Mouse (Mus musculus) left cerebral cortex, adult 9 months (tissue): ENCODE measurements around the gene Ascl5.

Experiments used
- DNase-seq, 2 experiments: peaks; one replicate each; pipeline ENCODE4 v3.0.0; 2022; ENCODE audit warnings: low spot score in 2 of 2

Gene Ascl5

DNA sequence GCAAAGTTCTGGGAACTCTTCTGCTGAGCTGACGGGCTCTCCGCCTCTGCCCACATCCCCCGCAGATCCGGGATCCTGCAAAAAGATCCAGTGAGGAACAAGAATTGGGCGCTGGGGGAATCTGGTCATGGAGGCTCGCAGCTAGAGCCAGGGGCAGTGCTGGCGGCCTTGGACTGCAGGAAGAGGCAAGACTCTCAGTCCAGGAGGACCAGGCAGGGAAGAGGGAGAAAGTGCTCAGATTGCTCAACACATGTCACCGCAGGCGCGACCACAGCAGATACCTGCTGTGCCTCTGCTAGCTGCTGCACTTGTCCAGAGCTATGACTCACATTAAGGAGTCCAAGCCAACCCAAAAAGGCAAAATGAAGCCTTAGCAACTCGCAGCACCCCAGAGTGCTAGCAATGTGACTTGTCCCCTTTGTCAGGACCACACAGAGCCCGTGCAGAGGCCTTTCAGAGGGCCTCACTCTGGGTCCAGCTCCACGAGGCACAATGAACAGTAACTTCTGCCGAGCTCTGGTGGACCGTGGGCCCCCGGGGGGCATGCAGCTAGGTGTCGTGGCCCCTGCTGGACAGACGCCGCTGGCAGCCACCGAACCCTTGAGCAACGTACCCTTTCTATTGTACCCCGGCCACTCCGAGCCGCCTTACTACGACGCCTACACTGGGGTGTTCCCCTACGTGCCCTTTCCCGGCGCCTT, at the start of gene Ascl5:
TSS of gene Ascl5 (plus strand) at position 493 of the 701 bp plus-strand sequence.
- no peak for DNase-seq

DNA sequence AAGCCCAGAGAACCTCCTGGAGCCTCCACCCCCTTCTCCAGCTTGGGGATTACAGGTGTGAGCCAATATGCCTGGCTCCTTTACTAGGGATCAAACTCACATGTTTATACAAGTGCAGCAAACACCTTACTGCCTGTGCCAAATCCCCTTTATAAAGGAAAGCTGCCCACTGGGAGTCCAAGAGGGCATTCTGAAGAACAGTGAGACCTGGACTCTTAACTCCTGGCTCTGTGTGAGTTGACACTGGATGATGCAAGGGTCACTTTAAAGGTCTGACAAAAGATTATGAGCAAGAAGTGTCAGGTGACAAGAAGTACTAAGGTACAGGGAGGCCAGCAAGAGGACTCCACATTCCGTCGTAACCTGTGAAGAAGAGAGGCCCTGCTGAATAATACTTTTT, 49.2 kb upstream of the Ascl5 start:
- DNase-seq = no peak

DNA sequence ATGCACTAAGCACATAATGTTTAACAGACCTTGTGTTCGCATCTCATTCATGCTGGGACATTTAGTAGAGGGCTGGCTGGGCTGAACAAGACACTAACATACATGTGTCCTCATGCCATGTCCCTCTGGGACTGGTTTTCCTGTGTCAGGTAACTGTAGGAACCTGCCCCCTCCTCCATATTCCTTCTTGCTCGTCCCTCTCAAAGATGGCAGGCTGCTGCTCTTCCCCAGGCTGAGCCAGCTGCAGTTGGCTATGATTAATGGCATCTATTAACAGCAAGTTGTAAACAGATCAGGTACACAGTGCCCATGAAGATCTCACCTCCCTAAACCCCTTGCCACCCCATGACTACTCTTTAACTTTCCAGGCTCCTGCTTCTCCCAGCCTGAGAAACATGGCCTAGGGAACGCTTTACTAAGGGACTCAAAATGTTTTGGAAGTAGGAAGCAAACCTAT, 44.3 kb upstream of the Ascl5 start, which contains the start of gene Igfn1:
TSS of gene Igfn1 (minus strand) at position 51 of the 457 bp plus-strand sequence.
- no peak for DNase-seq

DNA sequence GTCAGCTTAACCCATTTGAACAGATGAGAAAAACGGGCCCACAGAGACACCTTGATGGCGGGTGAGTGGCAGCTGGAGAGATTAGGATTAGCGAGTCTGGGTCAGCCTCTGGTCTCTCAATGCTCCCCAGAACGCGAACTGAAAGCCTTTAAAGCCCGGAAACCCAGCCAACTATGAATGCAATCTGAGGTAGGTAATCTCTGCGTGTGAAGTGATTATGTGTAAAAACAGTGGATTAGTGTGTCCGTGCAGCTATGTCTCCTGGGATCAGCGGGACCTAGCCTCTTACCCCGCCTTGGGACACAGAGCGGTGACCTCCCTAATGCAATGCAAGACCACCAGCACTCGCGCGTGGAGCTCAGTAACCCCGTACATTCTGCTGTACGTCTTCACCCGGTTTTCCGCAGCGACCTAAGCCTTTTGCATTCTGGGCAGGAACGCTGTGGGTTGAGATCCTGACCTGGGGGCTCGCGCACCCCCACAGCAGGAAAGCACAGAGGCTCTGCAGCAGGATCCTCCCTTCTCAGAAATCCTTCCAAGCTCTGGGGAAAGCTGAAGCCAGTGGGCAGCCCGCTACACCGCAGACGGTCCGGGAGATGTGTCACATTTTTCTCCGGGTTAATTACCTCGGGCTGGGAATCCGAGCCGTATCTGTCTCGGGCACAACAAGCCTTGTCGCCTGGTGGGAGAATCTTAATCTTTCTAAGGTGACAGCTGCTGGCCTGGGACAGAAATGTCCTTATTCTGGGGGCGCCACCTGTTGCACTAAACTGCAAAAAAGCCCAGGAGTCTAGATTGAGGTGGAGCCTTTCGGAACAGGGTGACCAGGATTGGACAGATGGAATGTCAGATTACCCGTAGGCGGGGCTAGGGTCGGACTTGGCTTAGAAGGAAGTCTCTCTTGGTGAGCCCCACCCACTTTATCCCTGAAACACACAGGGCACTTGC, 43.1 kb upstream of the Ascl5 start, which contains the start of gene Tmem9:
TSS of gene Tmem9 (plus strand) at position 940 of the 948 bp plus-strand sequence.
- DNase-seq = peak in 1 of 2 experiments; percentile 65

DNA sequence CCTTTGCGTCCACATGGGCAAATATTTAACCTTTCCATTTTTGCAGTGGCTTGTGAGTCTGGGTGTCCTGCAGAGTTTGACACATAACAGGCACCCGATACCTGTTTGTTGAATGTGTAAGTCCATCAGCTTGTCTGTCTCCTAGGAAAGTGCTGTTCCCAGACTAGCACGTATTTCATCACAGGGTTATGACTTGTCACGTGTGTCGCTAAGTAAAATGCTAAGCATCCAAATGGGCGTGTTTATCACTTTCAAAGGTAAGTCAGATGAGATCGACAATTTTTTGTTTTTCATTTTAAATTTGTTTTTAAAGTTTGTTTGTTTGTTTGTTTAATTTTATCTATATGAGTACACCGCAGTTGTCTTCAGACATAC, 42.5 kb upstream of the Ascl5 start:
- DNase-seq = no peak

DNA sequence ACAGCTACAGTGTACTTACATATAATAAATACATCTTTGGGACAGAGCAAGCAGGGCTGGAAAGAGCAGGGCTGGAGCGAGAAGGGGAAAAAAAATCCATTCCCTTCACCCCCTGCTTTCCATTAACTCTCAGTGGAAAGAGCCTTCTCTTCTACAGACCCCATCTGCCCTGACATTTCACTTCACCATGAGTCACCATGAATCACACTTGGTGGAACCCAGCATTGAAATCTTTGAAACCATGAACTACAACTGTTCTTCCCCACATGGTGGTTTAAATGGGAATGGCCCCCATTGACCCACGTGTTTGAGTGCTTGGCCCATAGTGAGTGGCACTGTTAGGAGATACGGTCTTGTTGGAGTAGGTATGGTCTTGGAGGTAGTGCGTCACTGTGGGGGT, 40.4 kb upstream of the Ascl5 start:
- DNase-seq = no peak

DNA sequence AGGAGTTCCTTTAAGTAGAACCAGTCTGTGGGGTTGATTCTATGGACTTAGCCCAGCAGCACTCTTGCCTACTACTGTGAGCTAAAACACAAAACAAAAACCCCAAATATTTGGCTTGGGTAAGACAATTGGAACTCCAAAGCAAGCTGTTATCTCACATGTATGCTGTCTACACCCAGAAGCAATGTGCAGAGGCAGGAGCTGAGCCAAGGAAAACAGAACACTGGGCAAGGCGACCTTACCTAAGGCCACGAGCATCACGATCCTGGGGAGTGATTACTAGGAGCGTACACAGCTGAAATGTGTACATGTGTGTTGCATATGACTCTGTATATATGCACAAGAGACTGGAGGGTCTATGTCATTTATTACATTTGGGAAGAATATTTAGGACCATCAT, 37.1 kb upstream of the Ascl5 start:
- no peak for DNase-seq

DNA sequence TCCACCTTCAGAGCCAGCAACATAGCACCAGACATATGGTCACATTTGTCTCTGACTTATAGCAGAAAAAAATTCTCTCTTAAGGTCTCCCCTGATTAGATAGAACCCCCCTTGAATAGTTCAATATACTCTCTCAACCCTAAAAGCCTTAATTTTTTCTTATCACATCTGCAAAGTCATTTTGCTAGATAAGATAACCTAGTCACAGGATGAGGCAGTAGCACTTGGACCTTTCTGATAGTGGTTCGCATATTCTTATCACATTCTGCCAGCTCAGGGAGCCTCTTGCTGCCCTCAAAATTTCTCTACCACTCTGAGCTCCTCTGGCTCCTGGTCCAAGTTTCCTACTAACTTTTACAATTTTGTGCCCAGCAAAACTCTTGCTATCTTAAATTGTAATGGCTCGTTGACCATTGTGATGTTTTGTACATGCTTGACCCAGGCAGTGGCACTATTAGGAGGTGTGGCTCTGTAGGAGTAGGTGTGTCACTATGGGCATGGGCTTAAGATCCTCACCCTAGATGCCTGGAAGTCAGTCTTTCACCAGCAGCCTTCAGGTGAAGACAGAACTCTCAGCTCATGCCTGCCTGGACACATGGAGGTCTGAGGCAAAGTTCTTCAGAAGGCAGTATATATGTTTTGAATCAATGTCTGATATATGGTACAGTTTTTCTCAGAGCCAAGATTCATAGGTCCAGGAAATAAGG, 35.7 kb upstream of the Ascl5 start:
- no peak for DNase-seq

DNA sequence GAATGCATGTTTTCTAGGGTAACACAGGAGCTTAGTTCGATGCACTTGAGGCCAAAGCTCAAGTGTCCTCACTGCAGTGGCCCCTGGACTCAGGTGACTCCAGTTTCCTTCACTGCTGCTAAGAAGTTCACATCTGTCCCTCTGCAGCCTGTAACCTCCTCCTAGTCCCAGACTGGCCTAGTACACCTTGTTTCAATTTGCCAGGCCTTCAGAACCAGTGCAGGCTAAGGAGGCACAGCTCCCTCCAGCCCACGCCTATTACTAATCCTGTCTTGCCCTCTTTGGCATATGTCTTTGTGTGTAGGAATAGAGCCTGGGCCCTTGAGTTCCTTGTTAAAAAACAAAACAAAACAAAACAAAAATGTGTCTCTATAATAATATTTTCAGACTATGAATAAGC, 33.3 kb upstream of the Ascl5 start:
- DNase-seq = no peak

DNA sequence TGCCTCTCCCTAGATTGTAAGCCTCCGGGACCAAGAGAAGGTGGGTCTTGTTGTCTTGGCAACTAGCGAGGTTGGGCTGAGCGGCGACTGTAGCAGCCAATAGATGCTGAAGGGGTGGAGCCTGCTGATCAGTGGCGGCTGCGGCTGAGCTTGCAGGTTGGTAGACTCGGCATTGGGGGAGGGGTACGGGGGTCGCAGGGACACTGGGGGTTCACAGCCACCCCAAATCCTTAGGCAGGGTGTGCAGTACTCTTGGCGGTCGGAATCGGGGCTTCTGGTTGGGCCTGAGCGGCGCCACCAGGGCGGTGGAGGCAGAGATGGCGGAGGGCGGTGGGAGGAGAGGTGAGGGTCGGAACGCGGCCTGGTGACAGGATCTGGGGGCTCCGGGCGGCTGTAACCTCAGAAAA, 32.7 kb upstream of the Ascl5 start:
- DNase-seq = peak; percentile 92 to 95

DNA sequence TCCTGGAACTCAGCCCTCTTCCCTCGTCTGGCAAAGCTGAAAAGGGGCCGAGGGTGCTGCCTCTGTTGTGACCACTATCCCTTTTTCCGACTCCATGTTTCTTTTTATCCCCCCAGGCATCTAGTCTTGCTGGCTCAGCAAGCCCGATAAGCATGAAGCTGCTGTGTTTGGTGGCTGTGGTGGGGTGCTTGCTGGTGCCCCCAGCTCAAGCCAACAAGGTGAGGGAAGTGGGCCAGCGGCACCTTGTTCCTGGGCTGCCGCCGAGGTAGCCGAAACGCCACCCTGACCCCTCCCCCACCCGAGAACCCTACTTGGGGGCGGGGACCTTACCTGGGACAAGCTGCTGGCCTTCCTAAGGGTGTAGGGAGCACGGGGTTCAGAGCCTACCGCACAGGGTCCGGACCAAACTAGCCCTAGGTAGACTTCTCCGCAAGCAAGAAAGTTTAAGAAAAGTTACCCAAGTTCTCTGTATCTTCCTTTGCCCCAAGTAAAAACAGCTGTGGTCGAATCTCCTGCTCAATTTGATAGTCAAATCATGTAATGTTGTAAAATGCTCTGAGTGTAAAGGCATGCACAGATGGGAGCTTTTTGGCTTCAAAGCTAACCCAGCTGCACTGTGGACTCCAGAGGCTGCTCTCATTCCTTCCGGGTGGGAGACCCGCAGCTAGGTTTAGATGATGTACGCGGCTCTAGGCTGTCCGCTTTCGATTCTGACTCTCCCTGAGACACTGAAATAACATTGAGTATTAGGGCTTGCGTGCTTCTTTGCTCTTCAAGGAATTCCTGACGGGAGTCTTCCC, 32.0 kb upstream of the Ascl5 start:
- DNase-seq = no peak

DNA sequence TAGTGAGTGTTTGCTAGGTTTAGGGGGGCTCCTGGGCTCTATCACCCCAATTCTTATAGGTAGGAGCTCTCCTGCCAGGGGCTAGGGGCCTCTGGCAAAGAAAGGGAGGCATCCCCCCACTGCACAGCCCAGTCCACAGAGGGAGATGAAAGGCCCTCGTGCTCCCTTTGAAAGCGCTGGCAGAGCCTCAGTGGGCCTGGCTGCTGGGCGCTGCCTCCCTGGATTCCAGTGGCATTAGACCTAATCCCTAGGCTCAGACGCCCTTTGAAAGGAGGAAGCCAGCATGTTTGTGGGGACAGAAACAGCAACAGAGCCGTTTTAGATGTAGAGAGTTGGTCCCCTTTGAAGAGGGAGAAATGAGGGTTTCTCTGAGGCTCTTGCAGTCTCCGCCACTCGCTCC, 20.4 kb upstream of the Ascl5 start:
- DNase-seq = no peak

DNA sequence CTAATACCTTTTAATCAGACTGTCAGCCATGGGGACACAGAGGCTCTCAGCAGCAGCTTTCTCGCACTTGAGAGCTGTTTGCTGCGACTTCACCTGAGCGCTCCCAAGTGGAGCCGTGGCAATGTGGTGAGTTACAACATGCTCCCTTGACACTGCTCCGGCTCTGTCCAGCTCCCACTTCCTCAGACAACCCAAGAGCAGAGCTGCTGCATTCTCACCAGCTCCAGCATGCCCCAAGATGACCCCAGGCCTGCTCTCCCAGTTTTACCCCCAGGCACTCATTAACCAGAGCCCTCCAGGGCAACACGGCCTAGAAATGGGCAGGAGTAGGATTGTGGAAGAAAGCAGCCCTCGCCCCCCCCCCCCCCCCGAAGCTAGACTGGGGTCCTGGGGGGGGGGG, 18.9 kb upstream of the Ascl5 start:
- no peak for DNase-seq

DNA sequence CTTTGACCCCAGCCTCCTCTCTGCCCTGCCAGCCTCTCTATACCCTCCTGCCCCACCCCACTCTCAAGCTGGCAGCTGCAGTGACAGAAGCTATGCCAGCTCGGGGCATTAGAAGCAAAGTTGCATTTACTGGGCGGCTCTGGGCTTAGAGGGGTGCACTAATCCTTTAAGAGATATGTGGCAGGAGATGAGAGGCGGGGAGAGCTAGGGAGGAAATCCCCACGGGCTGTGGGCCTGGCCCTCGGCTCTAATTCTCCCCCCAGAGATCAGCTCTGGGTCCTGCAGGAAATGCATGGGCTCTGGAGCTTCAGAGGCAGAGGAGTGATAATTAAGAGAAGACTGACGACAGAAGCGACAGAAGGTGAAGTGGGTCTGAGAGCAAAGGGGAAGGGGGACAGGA, 17.6 kb upstream of the Ascl5 start:
- DNase-seq = no peak

DNA sequence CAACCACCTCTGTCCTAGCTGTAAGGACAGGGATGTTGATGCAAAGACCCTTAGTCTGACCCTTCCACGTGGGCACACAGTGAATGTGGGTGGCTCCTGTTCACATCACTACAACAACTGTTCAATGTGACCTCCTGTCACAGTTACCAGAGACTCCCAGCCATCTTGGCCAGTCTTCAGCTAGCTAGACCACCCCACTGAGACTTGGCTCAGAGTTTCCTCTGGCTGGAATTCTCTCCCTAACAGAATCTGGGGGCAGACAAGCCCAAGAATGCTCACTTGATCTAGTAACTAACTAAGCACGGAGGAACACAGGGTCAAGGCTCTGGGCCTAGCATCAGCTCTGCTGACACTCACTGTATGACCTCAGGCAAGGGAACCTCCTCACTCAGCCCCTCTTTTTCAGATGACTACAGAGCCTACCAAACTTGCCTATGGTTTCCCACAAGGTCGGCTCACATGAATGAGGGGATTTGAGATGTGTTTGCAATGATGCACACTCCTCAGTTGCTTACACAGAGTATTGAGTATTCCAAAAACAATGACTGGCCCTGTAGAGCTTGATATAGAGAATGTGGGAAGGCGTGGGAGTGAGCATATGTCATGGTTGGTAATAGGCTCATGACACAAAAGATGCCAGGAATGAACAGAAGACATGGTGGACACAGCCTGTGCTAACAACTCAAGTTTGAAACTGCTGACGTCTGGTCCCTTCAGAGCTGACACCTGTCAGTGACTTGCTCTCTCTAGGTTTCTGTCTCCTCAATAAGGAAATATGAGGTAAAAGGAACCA, 11.7 kb upstream of the Ascl5 start:
- peak in 1 of 2 experiments; percentile 66 for DNase-seq

DNA sequence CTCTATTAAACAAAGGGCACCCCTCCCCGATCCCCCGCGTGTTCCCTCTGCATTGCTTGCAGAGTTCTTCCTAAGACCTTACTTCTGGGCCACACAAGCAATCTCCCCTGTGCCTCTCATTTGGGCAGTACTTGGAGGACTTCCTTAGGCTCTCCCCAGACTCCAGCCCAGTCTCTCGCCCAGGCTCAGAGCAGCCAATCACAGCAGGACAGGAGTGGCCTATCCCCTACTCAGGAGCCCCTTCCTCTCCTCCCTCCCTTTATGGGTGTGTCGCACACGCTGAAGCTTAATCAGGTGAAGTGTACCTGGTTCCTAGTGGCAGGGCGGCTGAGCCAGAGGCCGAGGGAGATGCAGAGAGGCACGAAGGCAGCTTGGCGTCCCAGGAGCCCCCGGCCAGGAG, 10.2 kb upstream of the Ascl5 start:
- no peak for DNase-seq

DNA sequence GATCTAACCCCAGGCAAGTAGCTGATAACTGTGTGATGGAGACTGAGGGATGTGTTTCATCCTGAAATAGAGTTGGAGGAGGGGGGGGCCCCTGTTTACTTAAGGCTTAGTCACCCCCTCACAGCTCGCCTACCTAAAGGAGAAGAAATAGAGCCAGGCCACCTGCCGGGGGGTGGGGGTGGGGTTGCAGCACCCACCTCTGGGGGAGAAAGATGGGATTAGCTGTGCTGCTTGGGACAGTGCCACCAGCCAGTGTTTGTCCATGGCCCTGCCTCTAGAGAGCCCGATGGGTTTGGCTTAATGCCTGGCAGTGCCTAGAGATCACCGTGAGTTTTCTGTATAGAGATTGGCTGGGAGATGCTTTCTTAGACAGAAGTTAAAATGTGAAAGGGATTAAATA, 9.7 kb upstream of the Ascl5 start:
- no peak for DNase-seq

DNA sequence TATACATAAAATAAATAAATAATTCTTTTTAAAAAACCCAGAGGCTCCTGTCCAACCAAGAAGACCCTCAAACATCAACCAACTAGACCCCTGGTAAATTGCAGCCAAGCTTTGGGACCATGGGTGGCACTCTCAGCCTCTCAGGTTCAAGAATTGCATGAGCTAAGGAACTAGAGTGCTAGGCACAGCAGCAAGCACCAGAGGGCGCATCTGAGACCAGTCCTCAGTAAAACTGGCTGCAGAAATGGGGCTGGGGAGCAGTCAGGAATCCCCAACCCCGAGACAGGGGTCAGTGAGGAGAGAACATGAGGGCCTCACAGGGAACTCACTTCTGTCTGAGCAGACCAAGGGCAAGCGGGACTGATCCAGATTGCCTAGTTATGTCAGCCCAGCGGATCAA, 4.8 kb upstream of the Ascl5 start:
- DNase-seq = peak in 1 of 2 experiments; percentile 76

DNA sequence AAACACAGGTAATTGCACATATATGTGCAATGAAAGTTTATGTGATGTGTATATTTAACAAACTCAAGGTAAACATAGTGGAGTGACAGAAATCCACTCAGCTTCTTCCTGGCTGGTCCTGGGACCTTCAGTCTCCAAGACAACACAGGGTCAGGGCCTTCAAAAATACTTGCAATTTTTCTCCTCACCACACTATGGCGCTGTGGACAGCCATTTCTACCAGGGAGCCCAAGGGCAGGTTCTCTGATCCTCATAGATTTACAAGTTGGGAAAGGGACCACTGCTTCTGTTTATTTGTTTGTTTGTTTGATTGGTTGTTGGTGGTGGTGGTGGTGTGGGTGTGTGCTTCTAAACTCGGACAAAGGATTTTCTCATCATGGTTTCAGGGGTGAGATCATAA, 3.2 kb upstream of the Ascl5 start:
- no peak for DNase-seq

DNA sequence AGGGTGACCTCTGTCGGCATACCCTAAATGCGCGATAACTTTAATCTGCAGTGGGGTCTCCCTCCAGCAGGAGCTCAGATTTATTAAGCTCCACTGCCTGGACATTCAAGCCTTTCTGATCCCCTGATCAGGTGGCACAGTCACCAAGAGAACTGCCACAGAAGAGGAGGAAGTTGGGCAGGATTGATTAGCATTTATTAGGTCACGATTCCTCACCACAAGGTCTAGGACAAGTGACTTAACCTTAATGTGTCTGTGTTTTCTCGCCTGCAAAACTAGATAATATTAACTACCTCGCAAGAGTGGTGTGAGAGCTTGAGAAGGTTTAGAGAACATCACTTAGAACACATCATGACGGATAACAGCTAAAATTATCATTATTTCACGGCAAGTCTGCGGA, 2.7 kb upstream of the Ascl5 start:
- DNase-seq = no peak

DNA sequence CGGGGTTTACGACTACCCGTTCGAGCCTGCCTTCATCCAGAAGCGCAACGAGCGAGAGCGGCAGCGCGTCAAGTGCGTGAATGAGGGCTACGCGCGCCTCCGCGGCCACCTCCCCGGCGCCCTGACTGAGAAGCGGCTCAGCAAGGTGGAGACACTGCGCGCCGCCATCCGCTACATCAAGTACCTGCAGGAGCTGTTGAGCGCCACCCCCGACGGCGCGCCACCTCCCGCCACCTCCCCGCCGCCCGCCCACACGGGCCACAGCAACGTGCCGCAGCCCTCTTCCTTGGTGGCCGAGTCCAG, 360 bp downstream of the Ascl5 start:
- DNase-seq = no peak
